Mouse (Mus musculus) heart, postnatal 10 days (tissue): ENCODE measurements around the gene Git1. TPM values are rescaled to one million over a fixed set of nuclear protein-coding genes. Genes with fewer than 3 reads are reported as not detected.

ENCODE experiments used
- DNase-seq, 2 experiments: peaks; one replicate each; pipeline ENCODE4 v3.0.0; 2021
- intact Hi-C: fragments of 180-260 bp; cut with DNase I; formaldehyde crosslinking; loops from one replicate; pipeline ENCODE4 v1.15.1; 2025
- total RNA-seq, 2 experiments: library from RNA; stranded (reverse); gene quantifications; 2 replicates each; pipeline ENCODE4 v1.2.3; 2021

The Git1 gene
- total RNA-seq, 2 experiments from 2014 or later = 64.5 to 65.1 TPM

- intact Hi-C loops = no loop called here
- DNase-seq = no peak
Measured at GRCm38 (mm10) chr11:77476216-77476615, 17.1 kb upstream of the Git1 start.

- intact Hi-C loops = no loop called here
- no peak for DNase-seq
Measured at GRCm38 (mm10) chr11:77476895-77477294, 16.5 kb upstream of the Git1 start.

- intact Hi-C loops = no loop called here
Measured at GRCm38 (mm10) chr11:77483043-77483442, 10.3 kb upstream of the Git1 start.

GRCm38 (mm10) chr11:77483510-77484255 is 9.7 kb upstream of the Git1 start:
- intact Hi-C loops = no loop called here
- no peak for DNase-seq

More at GRCm38 (mm10) chr11:77483043-77483442, 10.3 kb upstream of the Git1 start:
- DNase-seq = no peak

- intact Hi-C loops = no loop called here
- DNase-seq = no peak
Measured at GRCm38 (mm10) chr11:77485229-77485628, 8.1 kb upstream of the Git1 start.

GRCm38 (mm10) chr11:77486798-77487197 is 6.6 kb upstream of the Git1 start:
- intact Hi-C loops = loop anchor here (2.0 kb wide), 1 partner anchor 22 kb away; no protein-coding TSS in a partner anchor
- no peak for DNase-seq

GRCm38 (mm10) chr11:77488771-77489581 is 4.4 kb upstream of the Git1 start:
- intact Hi-C loops = no loop called here
- DNase-seq = no peak

GRCm38 (mm10) chr11:77489591-77490235 is 3.6 kb upstream of the Git1 start, which contains the start of gene Ankrd13b:
Gene Ankrd13b (minus strand): TSS chr11:77489678.
- DNase-seq = peak; percentile 79 to 83
- intact Hi-C loops = loop anchor here (10.0 kb wide), 1 partner anchor 305 kb away; no protein-coding TSS in a partner anchor

- intact Hi-C loops = loop anchor here (10.0 kb wide), 1 partner anchor 304 kb away; no protein-coding TSS in a partner anchor
- no peak for DNase-seq
Measured at GRCm38 (mm10) chr11:77490451-77490850, 2.9 kb upstream of the Git1 start.

GRCm38 (mm10) chr11:77491123-77491501 is 2.2 kb upstream of the Git1 start:
- peak; percentile 94 to 95 for DNase-seq
- intact Hi-C loops = loop anchor here (1.0 to 10.0 kb wide), 3 partner anchors 10 to 304 kb away; no protein-coding TSS in a partner anchor

- intact Hi-C loops = loop anchor here (1.0 to 10.0 kb wide), 3 partner anchors 10 to 303 kb away; no protein-coding TSS in a partner anchor
- DNase-seq = peak; percentile 84 to 87
Measured at GRCm38 (mm10) chr11:77491502-77492291, 1.7 kb upstream of the Git1 start.

GRCm38 (mm10) chr11:77492311-77492871 is 971 bp upstream of the Git1 start:
- no peak for DNase-seq
- intact Hi-C loops = loop anchor here (10.0 kb wide), 1 partner anchor 302 kb away; no protein-coding TSS in a partner anchor

- intact Hi-C loops = loop anchor here (10.0 kb wide), 1 partner anchor 302 kb away; no protein-coding TSS in a partner anchor
- peak; percentile 94 to 95 for DNase-seq
Measured at GRCm38 (mm10) chr11:77492911-77493332, 440 bp upstream of the Git1 start.

GRCm38 (mm10) chr11:77494344-77494676 is 948 bp downstream of the Git1 start:
- no peak for DNase-seq
- intact Hi-C loops = loop anchor here (10.0 kb wide), 1 partner anchor 300 kb away; no protein-coding TSS in a partner anchor

- intact Hi-C loops = loop anchor here (10.0 kb wide), 1 partner anchor 300 kb away; no protein-coding TSS in a partner anchor
- DNase-seq = no peak
Measured at GRCm38 (mm10) chr11:77494782-77495181, 1.4 kb downstream of the Git1 start.

GRCm38 (mm10) chr11:77495507-77495906 is 2.1 kb downstream of the Git1 start:
- intact Hi-C loops = loop anchor here (10.0 kb wide), 1 partner anchor 299 kb away; no protein-coding TSS in a partner anchor
- no peak for DNase-seq

GRCm38 (mm10) chr11:77497341-77497756 is 4.0 kb downstream of the Git1 start:
- peak; percentile 76 to 84 for DNase-seq
- intact Hi-C loops = loop anchor here (10.0 kb wide), 1 partner anchor 297 kb away; no protein-coding TSS in a partner anchor

- intact Hi-C loops = loop anchor here (10.0 kb wide), 1 partner anchor 297 kb away; no protein-coding TSS in a partner anchor
- DNase-seq = peak; percentile 56 to 66
Measured at GRCm38 (mm10) chr11:77497851-77498250, 4.5 kb downstream of the Git1 start.
